Mouse (Mus musculus): ENCODE measurements at regions not wholly inside any gene's neighbourhood (a gene's known extent, or its start where the extent isn't known, plus 50 kb on each side); places are given as distances from the start of the nearest gene placed in this dataset.

- ATAC-seq (ENCODE audit: insufficient read depth, low read depth): no peak
- no peaks in the 10 kb centered on the region for H3K9me3 ChIP-seq (replicated peaks; ENCODE audit: control insufficient read depth, low read length)
- no peak overlapping the region for H3K4me2 ChIP-seq (ENCODE audit: low read depth, low read length)
- no peak for DNase-seq (ENCODE audit: low spot score)
- H3K9ac ChIP-seq (replicated peaks; ENCODE audit: low read depth, low read length): no peak overlapping the region
- H3K4me3 ChIP-seq (ENCODE audit: low read depth, low read length): no peak overlapping the region
- TF ChIP-seq EP300 (IDR thresholded peaks at IDR 0.05; ENCODE audit: low read depth) (no peak), CTCF (IDR thresholded peaks at IDR 0.05; ENCODE audit: low read depth) (no peak)
- H3K27ac ChIP-seq (ENCODE audit: low read depth): no peak overlapping the region
- H3K36me3 ChIP-seq (replicated peaks; ENCODE audit: control insufficient read depth, insufficient read depth, low read length): no peaks in the 10 kb centered on the region
- H3K4me1 ChIP-seq (ENCODE audit: control insufficient read depth, insufficient read depth): peaks cover 14% of the 10 kb centered on the region
- no peaks in the 10 kb centered on the region for H3K27me3 ChIP-seq (ENCODE audit: control insufficient read depth, insufficient read depth, low read length)
- WGBS: 53% methylated on average over 7 of the region's 7 CpGs
These were observed 100.7 kb upstream of the Serp2 start for GRCm38 (mm10) chr14:76657375-76657774.

- no peaks in the 10 kb centered on the region for H3K9me3 ChIP-seq (replicated peaks; ENCODE audit: control insufficient read depth, low read length)
- H3K4me1 ChIP-seq (ENCODE audit: control insufficient read depth, insufficient read depth): no peaks in the 10 kb centered on the region
- DNase-seq (ENCODE audit: low spot score) (no peak), ATAC-seq (ENCODE audit: insufficient read depth, low read depth) (no peak)
- H3K27ac ChIP-seq (ENCODE audit: low read depth): no peak overlapping the region
- no peak overlapping the region for H3K4me3 ChIP-seq (ENCODE audit: low read depth, low read length)
- H3K36me3 ChIP-seq (replicated peaks; ENCODE audit: control insufficient read depth, insufficient read depth, low read length): no peaks in the 10 kb centered on the region
- 58% methylated on average over 9 of the region's 9 CpGs for WGBS
- TF ChIP-seq CTCF (IDR thresholded peaks at IDR 0.05; ENCODE audit: low read depth) (no peak), EP300 (IDR thresholded peaks at IDR 0.05; ENCODE audit: low read depth) (no peak)
- no peak overlapping the region for H3K4me2 ChIP-seq (ENCODE audit: low read depth, low read length)
- H3K27me3 ChIP-seq (ENCODE audit: control insufficient read depth, insufficient read depth, low read length): no peaks in the 10 kb centered on the region
- H3K9ac ChIP-seq (replicated peaks; ENCODE audit: low read depth, low read length): no peak overlapping the region
These were observed 95.9 kb upstream of the Serp2 start for GRCm38 (mm10) chr14:76652356-76653126.

- TF ChIP-seq EP300 (IDR thresholded peaks at IDR 0.05; ENCODE audit: low read depth) (no peak), CTCF (IDR thresholded peaks at IDR 0.05; ENCODE audit: low read depth) (no peak)
- Histone ChIP-seq H3K9ac (replicated peaks; ENCODE audit: low read depth, low read length) (no peak overlapping the region), H3K9me3 (replicated peaks; ENCODE audit: control insufficient read depth, low read length) (no peaks in the 10 kb centered on the region), H3K4me3 (ENCODE audit: low read depth, low read length) (no peak overlapping the region), H3K36me3 (replicated peaks; ENCODE audit: control insufficient read depth, insufficient read depth, low read length) (no peaks in the 10 kb centered on the region), H3K27me3 (ENCODE audit: control insufficient read depth, insufficient read depth, low read length) (no peaks in the 10 kb centered on the region), H3K4me1 (ENCODE audit: control insufficient read depth, insufficient read depth) (no peaks in the 10 kb centered on the region), H3K4me2 (ENCODE audit: low read depth, low read length) (no peak overlapping the region), H3K27ac (ENCODE audit: low read depth) (no peak overlapping the region)
- DNase-seq (ENCODE audit: low spot score) (no peak), ATAC-seq (ENCODE audit: insufficient read depth, low read depth) (no peak)
- WGBS: 89% methylated on average over 8 of the region's 8 CpGs
These were observed 94.4 kb upstream of the Serp2 start for GRCm38 (mm10) chr14:76651096-76651495.

GRCm38 (mm10) chr14:76649927-76650326 lies 93.2 kb upstream of the Serp2 start:
- no peak for ATAC-seq (ENCODE audit: insufficient read depth, low read depth)
- TF ChIP-seq EP300 (IDR thresholded peaks at IDR 0.05; ENCODE audit: low read depth) (no peak), CTCF (IDR thresholded peaks at IDR 0.05; ENCODE audit: low read depth) (no peak)
- Histone ChIP-seq H3K27me3 (ENCODE audit: control insufficient read depth, insufficient read depth, low read length) (no peaks in the 10 kb centered on the region), H3K4me3 (ENCODE audit: low read depth, low read length) (no peak overlapping the region), H3K4me2 (ENCODE audit: low read depth, low read length) (no peak overlapping the region), H3K9me3 (replicated peaks; ENCODE audit: control insufficient read depth, low read length) (no peaks in the 10 kb centered on the region), H3K9ac (replicated peaks; ENCODE audit: low read depth, low read length) (no peak overlapping the region), H3K36me3 (replicated peaks; ENCODE audit: control insufficient read depth, insufficient read depth, low read length) (no peaks in the 10 kb centered on the region), H3K4me1 (ENCODE audit: control insufficient read depth, insufficient read depth) (no peaks in the 10 kb centered on the region), H3K27ac (ENCODE audit: low read depth) (no peak overlapping the region)
- WGBS: 72% methylated on average over 3 of the region's 3 CpGs
- DNase-seq (ENCODE audit: low spot score): no peak

GRCm38 (mm10) chr14:76644716-76645115 lies 88.0 kb upstream of the Serp2 start:
- WGBS: 70% methylated on average over 3 of the region's 3 CpGs

More at GRCm38 (mm10) chr14:76644716-76645115, 88.0 kb upstream of the Serp2 start:
- ATAC-seq (ENCODE audit: insufficient read depth, low read depth) (no peak), DNase-seq (ENCODE audit: low spot score) (no peak)
- Histone ChIP-seq H3K27ac (ENCODE audit: low read depth) (no peak overlapping the region), H3K4me2 (ENCODE audit: low read depth, low read length) (no peak overlapping the region), H3K4me3 (ENCODE audit: low read depth, low read length) (no peak overlapping the region), H3K9ac (replicated peaks; ENCODE audit: low read depth, low read length) (no peak overlapping the region), H3K9me3 (replicated peaks; ENCODE audit: control insufficient read depth, low read length) (no peaks in the 10 kb centered on the region), H3K36me3 (replicated peaks; ENCODE audit: control insufficient read depth, insufficient read depth, low read length) (no peaks in the 10 kb centered on the region), H3K4me1 (ENCODE audit: control insufficient read depth, insufficient read depth) (no peaks in the 10 kb centered on the region), H3K27me3 (ENCODE audit: control insufficient read depth, insufficient read depth, low read length) (no peaks in the 10 kb centered on the region)
- TF ChIP-seq EP300 (IDR thresholded peaks at IDR 0.05; ENCODE audit: low read depth): no peak
- TF ChIP-seq CTCF (IDR thresholded peaks at IDR 0.05; ENCODE audit: low read depth): no peak
